Mouse (Mus musculus) adrenal gland, postnatal 4 days (tissue): ENCODE data around the gene Smpd2. TPM values are rescaled to one million over a fixed set of nuclear protein-coding genes. Genes with fewer than 3 reads are reported as not detected.

Experiments
- DNase-seq, 2 experiments: peaks; one replicate each; pipeline ENCODE4 v3.0.0; 2021 to 2022; ENCODE audit warnings: low spot score in 2 of 2, mixed read lengths in 2 of 2
- total RNA-seq, 2 experiments: library from RNA; stranded (reverse); gene quantifications; 2 replicates each; pipeline ENCODE4 v1.2.3; 2021

Smpd2 gene
- total RNA-seq, 2 experiments from 2014 or later, result 44.0 to 45.6 TPM

DNA sequence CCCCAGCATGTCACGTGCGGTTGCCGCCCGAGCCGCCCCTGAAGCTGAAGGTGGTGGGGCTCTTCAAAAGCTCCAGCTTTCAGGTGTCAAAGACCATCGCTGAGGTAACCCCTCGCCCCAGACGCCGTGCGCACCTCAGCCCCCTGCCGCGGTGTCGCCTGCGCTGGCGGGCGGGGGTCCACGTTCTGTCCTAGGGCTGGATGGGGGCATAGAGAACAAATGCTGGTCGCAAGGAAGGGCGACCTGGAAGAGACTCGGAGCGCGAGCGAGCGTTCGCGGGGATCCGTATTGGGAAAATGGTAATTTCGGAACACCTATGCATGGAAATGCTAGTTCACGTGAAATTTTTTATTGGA lies 327 bp upstream of the Smpd2 start:
- DNase-seq, result no peak

DNA sequence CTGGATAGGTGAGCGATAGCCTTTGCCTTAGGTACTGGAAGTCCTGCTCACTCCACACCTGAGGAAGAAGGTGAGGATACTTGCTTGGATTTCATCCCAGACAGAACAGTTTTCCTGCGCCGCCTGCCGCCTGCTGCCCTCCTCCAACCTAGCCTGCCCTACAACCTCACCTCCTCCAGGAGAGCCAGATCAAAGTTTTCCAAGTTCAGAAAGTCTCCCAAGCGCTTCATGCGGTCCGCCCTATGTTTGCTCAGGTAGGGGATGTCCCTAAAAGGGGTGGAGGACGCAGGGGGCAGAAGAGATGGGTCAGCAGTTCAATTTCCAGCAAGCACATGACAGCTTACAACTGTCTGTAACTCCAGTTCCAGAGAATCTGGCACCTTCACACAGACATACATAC lies 875 bp downstream of the Smpd2 start:
- DNase-seq, result no peak

DNA sequence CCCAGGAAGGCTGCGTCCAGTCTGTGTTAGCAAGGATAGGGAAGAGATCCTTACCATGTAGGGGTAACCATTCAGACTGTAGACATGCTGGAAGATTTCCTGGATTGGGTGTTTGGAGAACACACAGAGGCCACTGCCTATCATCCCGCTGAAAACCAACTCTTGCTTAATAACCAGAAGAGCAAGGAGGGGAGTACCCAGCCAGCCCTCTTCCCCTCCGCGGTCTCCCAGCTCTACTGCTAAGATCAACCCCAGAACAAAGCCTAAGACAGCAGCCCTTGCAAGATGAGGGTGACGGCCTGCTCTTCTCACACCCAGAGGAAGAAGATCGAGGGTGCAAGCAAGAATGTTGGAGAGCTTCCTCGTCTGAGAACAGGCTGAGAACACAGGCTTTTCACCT lies 1.3 kb downstream of the Smpd2 start:
- no peak for DNase-seq

DNA sequence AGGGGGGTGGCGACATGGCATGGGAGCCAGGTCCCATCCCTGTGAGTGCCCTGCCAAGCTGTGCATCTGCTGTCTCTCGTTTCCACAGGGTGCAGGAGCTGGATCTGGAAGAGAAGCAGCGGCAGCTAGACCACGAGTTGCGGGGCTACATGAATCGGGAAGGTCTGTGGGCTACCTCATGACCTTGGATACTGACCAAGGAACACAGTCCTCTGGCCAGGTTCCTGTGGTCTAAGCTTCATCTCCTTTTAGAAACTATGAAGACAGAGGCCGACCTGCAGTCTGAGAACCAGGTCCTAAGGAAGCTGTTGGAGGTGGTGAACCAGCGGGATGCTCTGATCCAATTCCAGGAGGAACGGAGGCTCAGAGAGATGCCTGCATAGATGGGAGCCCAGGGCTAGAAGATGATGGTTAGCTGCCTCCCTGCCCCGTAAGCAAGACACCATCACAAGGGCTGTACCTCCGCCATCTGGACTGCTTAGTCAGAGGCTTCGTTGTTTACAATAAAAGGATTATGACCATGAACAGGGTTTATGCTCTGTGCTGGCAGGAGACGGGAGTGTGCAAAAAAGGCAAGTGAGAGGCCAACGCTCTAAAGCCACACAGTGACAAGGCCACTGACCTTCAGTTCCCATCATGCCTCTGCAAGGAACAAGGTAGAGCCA lies 3.5 kb downstream of the Smpd2 start:
- DNase-seq, result no peak

- DNase-seq, result no peak
Measured at GRCm38 (mm10) chr10:41485778-41486177, 4.4 kb downstream of the Smpd2 start.

GRCm38 (mm10) chr10:41482446-41482845 lies 7.7 kb downstream of the Smpd2 start:
- no peak for DNase-seq

GRCm38 (mm10) chr10:41480938-41481880 lies 9.0 kb downstream of the Smpd2 start:
- no peak for DNase-seq

DNA sequence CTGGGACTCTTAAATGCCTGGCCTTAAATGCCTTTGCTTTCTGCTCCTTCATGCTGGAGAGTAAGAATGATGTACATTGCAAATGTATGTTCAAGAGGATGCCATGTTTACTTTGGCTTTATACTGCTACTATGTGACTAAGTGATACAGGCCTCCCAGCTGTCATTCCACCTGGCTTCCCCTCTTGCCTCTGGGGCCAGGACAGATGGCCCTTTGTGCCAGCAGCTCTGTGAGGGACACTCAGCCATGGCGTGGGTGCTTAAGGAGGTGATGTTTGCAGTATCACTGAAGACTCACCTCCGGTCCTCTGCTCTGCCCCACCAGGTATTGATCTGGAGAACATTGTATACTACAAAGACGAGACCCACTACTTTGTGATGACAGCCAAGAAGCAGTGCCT lies 10.2 kb downstream of the Smpd2 start:
- DNase-seq, result no peak

DNA sequence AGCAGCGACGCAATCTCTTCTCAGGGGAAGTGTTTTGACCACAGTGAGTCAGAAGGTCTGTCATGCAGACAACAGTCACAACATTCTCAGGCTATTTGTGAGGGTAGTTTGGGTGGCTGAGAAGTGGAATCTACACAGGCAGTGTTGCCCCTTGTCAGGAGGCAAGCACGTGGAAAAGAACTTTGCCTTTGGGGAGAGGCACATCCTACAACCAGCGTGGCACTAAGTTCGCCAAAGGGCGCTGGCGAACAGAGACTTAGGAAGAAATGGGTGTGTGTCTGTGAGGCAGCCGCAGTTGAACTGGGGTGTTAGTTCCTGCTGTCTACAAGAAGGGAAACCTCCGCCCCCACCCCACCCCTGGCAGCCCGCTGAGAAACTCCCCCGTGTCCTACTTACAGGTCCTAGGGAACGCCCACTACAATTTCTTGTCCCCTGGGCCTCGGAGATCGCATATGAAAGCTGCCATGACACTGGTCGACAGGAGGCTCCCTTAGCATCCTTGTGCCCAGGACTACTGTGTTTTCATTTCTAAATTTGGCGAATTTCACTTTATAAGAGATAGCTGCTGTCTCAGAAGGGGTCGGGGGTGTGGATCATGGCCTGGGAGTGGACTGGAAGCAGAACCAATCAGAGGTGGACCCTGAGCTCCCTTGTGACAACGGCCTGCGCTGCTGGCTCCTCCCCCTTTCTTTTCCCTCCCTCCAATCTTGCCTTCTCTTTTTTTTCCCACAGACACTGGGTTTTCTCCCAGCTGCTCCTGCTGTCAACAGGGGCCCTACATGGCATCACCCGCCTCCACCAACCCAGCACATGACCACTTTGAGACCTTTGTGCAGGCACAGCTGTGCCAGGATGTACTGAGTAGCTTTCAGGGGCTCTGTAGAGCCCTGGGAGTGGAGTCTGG lies 12.6 kb downstream of the Smpd2 start:
- no peak for DNase-seq

DNA sequence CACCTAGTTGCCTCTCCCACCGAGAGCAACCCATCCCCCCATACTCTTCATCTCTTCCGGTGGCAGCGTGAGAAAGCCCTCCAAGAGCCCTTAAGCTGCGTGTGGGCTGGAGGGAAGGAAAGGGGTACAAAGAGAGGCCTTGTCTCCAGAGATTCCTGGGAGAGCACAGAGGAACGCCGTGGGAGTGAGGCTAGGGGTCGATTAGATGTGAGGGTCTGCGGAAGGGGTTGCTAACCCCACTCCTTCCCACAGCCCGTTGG lies 13.2 kb downstream of the Smpd2 start:
- no peak for DNase-seq

- no peak for DNase-seq
Measured at GRCm38 (mm10) chr10:41476171-41477017, 13.8 kb downstream of the Smpd2 start, which contains the start of gene Mical1. Mical1 (plus strand) TSS chr10:41476314.

- DNase-seq, result no peak
Measured at GRCm38 (mm10) chr10:41474981-41475391, 15.2 kb downstream of the Smpd2 start.

DNA sequence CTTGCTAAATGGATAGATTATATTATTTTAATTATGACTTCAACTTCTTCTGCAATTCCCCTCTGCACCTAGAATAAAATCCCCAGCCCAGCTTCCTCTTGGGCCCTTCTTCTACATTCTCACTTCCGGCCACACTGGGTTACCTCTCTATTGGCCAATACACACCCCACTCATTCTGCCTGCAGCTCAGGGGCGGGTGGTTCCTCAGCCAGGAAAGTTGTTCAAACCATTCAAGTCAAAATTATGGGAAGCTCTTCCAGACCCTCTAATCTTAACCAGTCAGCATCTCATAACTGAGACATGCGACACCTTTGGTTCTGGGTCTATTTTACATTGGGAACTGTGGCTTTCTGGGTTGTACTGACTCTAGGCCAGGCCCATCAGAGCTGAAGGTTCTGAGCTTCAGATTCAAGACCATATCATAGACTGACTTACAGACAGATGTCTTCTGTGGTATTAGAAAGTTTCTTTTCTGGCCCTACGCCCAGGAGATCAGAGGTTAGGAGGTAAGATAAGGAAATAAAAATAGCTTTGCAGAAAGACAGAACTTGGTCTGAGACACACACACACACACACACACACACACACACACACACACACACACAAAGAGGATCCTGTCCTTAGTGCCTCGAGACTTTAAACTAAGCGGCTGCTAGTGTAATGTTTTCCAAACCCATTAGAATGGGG lies 16.2 kb downstream of the Smpd2 start:
- no peak for DNase-seq

DNA sequence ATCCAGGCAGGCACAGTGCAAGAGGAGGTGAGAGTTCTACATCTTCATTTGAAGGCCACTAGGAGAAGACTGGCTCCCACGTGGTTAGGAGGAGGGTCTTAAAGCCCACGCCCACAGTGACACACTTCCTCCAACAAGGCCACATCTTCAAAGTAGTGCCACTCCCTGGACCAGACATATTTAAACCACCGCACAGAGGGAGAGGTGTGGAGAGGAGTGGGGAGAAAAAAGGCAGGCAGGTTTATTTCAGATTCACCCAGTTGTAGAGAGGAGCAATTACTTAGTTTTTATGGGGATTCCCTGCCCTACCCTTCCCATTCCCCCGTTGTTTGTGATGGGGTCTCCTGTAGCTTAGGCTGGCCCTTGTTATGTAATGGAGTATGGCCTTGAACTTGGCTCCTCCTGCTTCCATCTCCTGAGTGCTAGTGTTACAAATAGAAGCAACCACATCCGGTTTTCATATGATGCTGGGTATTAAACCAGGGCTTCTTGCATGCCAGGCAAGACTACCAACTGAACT lies 17.1 kb downstream of the Smpd2 start:
- no peak for DNase-seq

DNA sequence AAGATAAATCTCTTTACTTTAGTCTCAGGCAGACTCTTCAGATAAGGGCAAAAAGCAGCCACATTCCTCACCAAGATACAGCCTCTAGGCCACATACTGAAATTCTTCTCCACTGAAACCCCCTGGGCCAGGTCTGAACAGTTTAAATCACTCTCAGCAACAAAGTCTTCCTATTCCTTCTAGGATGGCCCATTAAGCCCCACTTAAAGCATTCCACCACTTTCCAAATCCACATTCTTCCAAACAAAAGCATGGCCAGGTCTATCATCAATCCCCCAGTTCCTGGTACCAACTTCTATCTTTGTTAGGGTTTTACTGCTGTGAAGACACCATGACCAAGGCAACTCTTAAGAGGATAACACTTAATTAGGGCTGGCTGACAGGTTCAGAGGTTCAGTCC lies 17.6 kb downstream of the Smpd2 start:
- DNase-seq, result no peak

- DNase-seq, result no peak
Measured at GRCm38 (mm10) chr10:41470693-41471092, 19.5 kb downstream of the Smpd2 start.

- DNase-seq, result no peak
Measured at GRCm38 (mm10) chr10:41467325-41467724, 22.8 kb downstream of the Smpd2 start.

- DNase-seq, result no peak
Measured at GRCm38 (mm10) chr10:41464401-41464955, 25.7 kb downstream of the Smpd2 start.

- no peak for DNase-seq
Measured at GRCm38 (mm10) chr10:41461057-41461722, 29.0 kb downstream of the Smpd2 start.
